In genomic region chr7:99534901-99535735, GRCm38 (mm10) we compare ENCODE assay signal across 8 mouse cellular contexts. TPM values are rescaled to one million over a fixed set of nuclear protein-coding genes. Genes with fewer than 3 reads are reported as not detected.
DNase-seq lines count a peak whose midpoint lies in the region; ATAC-seq and TF ChIP-seq lines count a peak whose summit lies in the region.

TSS of gene Arrb1 (plus strand) at chr7:99535466.

- H3K27ac ChIP-seq in hindbrain, embryonic 15.5 days (replicated peaks), result peak within 1 kb of the TSS; percentile 93
- H3K27ac ChIP-seq in left cerebral cortex, adult 2 months, result peak within 1 kb of the TSS; percentile 98

- peak within 1 kb of the TSS; percentile 57 for H3K4me3 ChIP-seq in hindbrain, embryonic 15.5 days
- peak within 1 kb of the TSS; percentile 54 for H3K4me3 ChIP-seq in left cerebral cortex, adult 2 months

- peak; percentile 79 to 88 for DNase-seq in cerebellum, postnatal 36 days
- peak; percentile 76 for DNase-seq in gastrocnemius, adult 18-20 months (ENCODE audit: low spot score)
- peak; percentile 83 to 88 for DNase-seq in left cerebral cortex, adult 2 months (ENCODE audit: extremely low spot score in 1 of 2, low spot score in 2 of 2)
- peak; percentile 90 for DNase-seq in right cerebral cortex, adult 18-20 months
- peak; percentile 80 for DNase-seq in urinary bladder, postnatal 14 days (ENCODE audit: low spot score)

- H3K27me3 ChIP-seq in hindbrain, embryonic 15.5 days, result no peaks in the 10 kb centered on the region

- peak; percentile 66 for ATAC-seq in activated CD4-positive, CD25-positive, alpha-beta regulatory T cell, adult 4 months
- ATAC-seq in hindbrain, embryonic 15.5 days (ENCODE audit: low FRiP score, low read depth), result peak; percentile 90
- peak; percentile 62 for ATAC-seq in megakaryocyte, adult 5-6 weeks (ENCODE audit: poor library complexity, severe bottlenecking)

- H3K9me3 ChIP-seq in hindbrain, embryonic 15.5 days, result no peaks in the 10 kb centered on the region

- no peaks in the 10 kb centered on the region for H3K36me3 ChIP-seq in hindbrain, embryonic 15.5 days

- peaks cover 55% of the 10 kb centered on the region for H3K4me1 ChIP-seq in hindbrain, embryonic 15.5 days (replicated peaks)

- intact Hi-C loops in left cerebral cortex, adult 2 months (cut with DNase I), result no loop called here

- peak within 1 kb of the TSS; percentile 71 for H3K9ac ChIP-seq in hindbrain, embryonic 15.5 days

- WGBS in hindbrain, embryonic 15.5 days, result under 1% methylated on average over 48 of the region's 68 CpGs

- H3K4me2 ChIP-seq in hindbrain, embryonic 15.5 days, result peak within 1 kb of the TSS; percentile 68

- TF ChIP-seq CTCF in left cerebral cortex, adult 2 months (IDR thresholded peaks at IDR 0.05), result peak; percentile 62

RNA-seq across cellular contexts. Expression of gene Arrb1, which starts in this region (rescaled TPM):
- polyA plus RNA-seq in activated CD4-positive, CD25-positive, alpha-beta regulatory T cell, adult 4 months (2017; shearing (Covaris generic)), result 10 to 100 TPM in 1 of 2 experiments, 1 to 10 TPM in 1; 8.3 to 12.0 TPM
- 10 to 100 TPM; 13.8 to 15.4 TPM for total RNA-seq in gastrocnemius, adult 18-20 months (2021)
- 17.5 and 19.1 TPM in 2 replicates for polyA plus RNA-seq in hindbrain, embryonic 15.5 days (2015; fragmentation: Nextera tagmentation; extraction: Ambion mirVana)
- 100 to 1,000 TPM; 193 to 197 TPM for total RNA-seq in left cerebral cortex, adult 2 months (2021)
- 41.1 and 43.8 TPM in 2 replicates for total RNA-seq in megakaryocyte, adult 5-6 weeks (2015)
- 91.7 and 96.9 TPM in 2 replicates for total RNA-seq in megakaryocyte, adult 5-6 weeks (2017)

Comparison
In these comparisons a context has a peak if more than half of its experiments do, and no peak if none do; other contexts are left out.
1. Peak in every context shown above with its lines: DNase-seq, ATAC-seq, H3K4me3 ChIP-seq and H3K27ac ChIP-seq.